Mouse (Mus musculus): ENCODE measurements around the gene Zdhhc18.
A peak's percentile ranks its signal among the peaks of the same experiment; 100 is the strongest.

DNA sequence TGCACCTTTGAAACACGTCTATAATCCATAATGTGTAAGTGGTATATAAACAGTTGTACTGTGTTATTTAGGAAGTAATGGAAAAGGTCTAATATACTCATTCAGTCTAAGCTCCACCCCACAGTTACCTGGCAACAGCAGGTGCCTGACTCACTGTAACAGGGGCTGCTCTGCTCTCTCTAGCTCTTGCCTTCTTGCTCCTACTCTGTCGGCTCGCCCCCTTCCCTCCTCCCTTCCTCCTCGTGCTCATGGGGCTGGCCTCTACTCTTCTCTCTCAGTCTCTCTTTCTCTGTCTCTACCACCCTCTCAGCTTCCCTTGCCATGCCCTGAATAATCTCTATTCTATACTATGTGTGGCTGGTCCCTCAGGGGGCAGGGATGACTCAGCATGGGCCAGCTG is 7.0 kb upstream of the Zdhhc18 start:
- TF ChIP-seq POLR2A (IDR thresholded peaks at IDR 0.05; ENCODE audit: insufficient read depth, low read length) (no peak), CTCF (IDR thresholded peaks at IDR 0.05; ENCODE audit: low read depth, low read length) (no peak), EP300 (IDR thresholded peaks at IDR 0.05; ENCODE audit: insufficient read depth, low read depth, low read length) (peak; percentile 60; the same call in 1 of the 2 replicates)

Data from ES-Bruce4 (cell line).